Mouse (Mus musculus) thymus, adult 2 months (tissue): ENCODE measurements at regions not wholly inside any gene's neighbourhood (a gene's known extent, or its start where the extent isn't known, plus 50 kb on each side); places are given as distances from the start of the nearest gene placed in this dataset.

ENCODE experiments used
- CTCF ChIP-seq: fragments of 200-500 bp; IDR thresholded peaks from 2 replicates; pipeline ENCODE4 v1.5.1; 2012; ENCODE audit warnings: mild to moderate bottlenecking, control low read depth, low read length, moderate library complexity, borderline replicate concordance; ENCODE audit not compliant: control insufficient read depth, poor library complexity, insufficient read depth; ENCODE audit errors: extremely low read depth
- POLR2A ChIP-seq: fragments of 200-500 bp; IDR thresholded peaks from 2 replicates; pipeline ENCODE4 v1.6.1; 2012; ENCODE audit warnings: mild to moderate bottlenecking, low read length, control low read depth, moderate library complexity; ENCODE audit not compliant: control insufficient read depth, poor library complexity, insufficient read depth; ENCODE audit errors: extremely low read depth

GRCm38 (mm10) chr10:38906121-38906520 is 59.2 kb upstream of the Lama4 start:
- TF ChIP-seq POLR2A (no peak), CTCF (no peak)
